Mouse (Mus musculus) thymus, postnatal 10 days (tissue): ENCODE results near the gene Lrrc10.
"Not testable (repeated sequence)": the region's sequence is repeated elsewhere in the genome, so short reads cannot be mapped to it uniquely, and the experiment has no call there.

Experiments
- DNase-seq, 2 experiments: peaks; one replicate each; pipeline ENCODE4 v3.0.0; 2021; ENCODE audit warnings: low spot score in 2 of 2

Gene Lrrc10

GRCm38 (mm10) chr10:117043497-117044166 lies 1.5 kb upstream of the Lrrc10 start:
- not testable (repeated sequence) for DNase-seq

GRCm38 (mm10) chr10:117049253-117049652 lies 4.1 kb downstream of the Lrrc10 start:
- DNase-seq = no peak

- DNase-seq = no peak
Measured at GRCm38 (mm10) chr10:117049961-117050597, 4.9 kb downstream of the Lrrc10 start.

GRCm38 (mm10) chr10:117055668-117056067 lies 10.5 kb downstream of the Lrrc10 start:
- DNase-seq = no peak

- no peak for DNase-seq
Measured at GRCm38 (mm10) chr10:117062894-117063253, 17.7 kb downstream of the Lrrc10 start.

- peak; percentile 87 to 93 for DNase-seq
Measured at GRCm38 (mm10) chr10:117063254-117064021, 18.3 kb downstream of the Lrrc10 start, which contains the start of gene Cct2. Gene Cct2 (minus strand): TSS chr10:117063814.

- no peak for DNase-seq
Measured at GRCm38 (mm10) chr10:117064076-117064475, 18.9 kb downstream of the Lrrc10 start.

GRCm38 (mm10) chr10:117069109-117069508 lies 24.0 kb downstream of the Lrrc10 start:
- DNase-seq = no peak

GRCm38 (mm10) chr10:117072191-117072888 lies 27.2 kb downstream of the Lrrc10 start:
- DNase-seq = no peak

- DNase-seq = no peak
Measured at GRCm38 (mm10) chr10:117073176-117073575, 28.0 kb downstream of the Lrrc10 start.

- DNase-seq = peak; percentile 33 to 61
Measured at GRCm38 (mm10) chr10:117078284-117078683, 33.1 kb downstream of the Lrrc10 start.

- DNase-seq = no peak
Measured at GRCm38 (mm10) chr10:117081326-117081725, 36.2 kb downstream of the Lrrc10 start.

GRCm38 (mm10) chr10:117081914-117082359 lies 36.8 kb downstream of the Lrrc10 start:
- DNase-seq = no peak

GRCm38 (mm10) chr10:117089628-117090027 lies 44.5 kb downstream of the Lrrc10 start:
- DNase-seq = no peak

- DNase-seq = no peak
Measured at GRCm38 (mm10) chr10:117094504-117095329, 49.6 kb downstream of the Lrrc10 start.

- no peak for DNase-seq
Measured at GRCm38 (mm10) chr10:117096096-117096495, 51.0 kb downstream of the Lrrc10 start.
